Mouse (Mus musculus): ENCODE results near the gene Anxa7. TPM values are rescaled to one million over a fixed set of nuclear protein-coding genes. Genes with fewer than 3 reads are reported as not detected.

The Anxa7 gene
- polyA plus RNA-seq, 1 experiment from 2014 or later: 11.6 TPM

- H3K27me3 ChIP-seq (ENCODE audit: control insufficient read depth, insufficient read depth, low read length): no peaks in the 10 kb centered on the region
- no peaks in the 10 kb centered on the region for H3K9me3 ChIP-seq (ENCODE audit: control insufficient read depth, low read length)
- ATAC-seq (ENCODE audit: low FRiP score, low TSS enrichment) (peak; percentile 55; the same call in 1 of the 2 replicates), DNase-seq (peak; percentile 83)
- no peaks in the 10 kb centered on the region for H3K36me3 ChIP-seq (ENCODE audit: control insufficient read depth, insufficient read depth, low read length)
- peak within 1 kb of the TSS; percentile 45 for H3K9ac ChIP-seq (replicated peaks; ENCODE audit: low read length)
- H3K4me3 ChIP-seq (replicated peaks; ENCODE audit: low read depth, low read length): peak within 1 kb of the TSS; percentile 34
- no peaks in the 10 kb centered on the region for H3K4me1 ChIP-seq (ENCODE audit: control insufficient read depth, insufficient read depth, low read length)
- peak within 1 kb of the TSS; percentile 65 for H3K4me2 ChIP-seq (ENCODE audit: low read length)
- WGBS: 3% methylated on average over 15 of the region's 15 CpGs
- H3K27ac ChIP-seq (replicated peaks; ENCODE audit: low read depth, low read length): 0 out of 2 replicates have a peak within 1 kb of the TSS, but pooled peaks have one; percentile 20
Measured at GRCm38 (mm10) chr14:20451765-20452331, 28.1 kb downstream of the Anxa7 start, which contains the start of gene Cfap70. Cfap70 (minus strand) TSS chr14:20452226.

GRCm38 (mm10) chr14:20451302-20451701 lies 28.6 kb downstream of the Anxa7 start:
- DNase-seq: peak; percentile 3
- Histone ChIP-seq H3K36me3 (ENCODE audit: control insufficient read depth, insufficient read depth, low read length) (no peaks in the 10 kb centered on the region), H3K9ac (replicated peaks; ENCODE audit: low read length) (peak overlapping the region; percentile 45), H3K4me1 (ENCODE audit: control insufficient read depth, insufficient read depth, low read length) (no peaks in the 10 kb centered on the region), H3K4me3 (replicated peaks; ENCODE audit: low read depth, low read length) (peak overlapping the region; percentile 34), H3K9me3 (ENCODE audit: control insufficient read depth, low read length) (no peaks in the 10 kb centered on the region), H3K4me2 (ENCODE audit: low read length) (peak overlapping the region; percentile 65), H3K27me3 (ENCODE audit: control insufficient read depth, insufficient read depth, low read length) (no peaks in the 10 kb centered on the region), H3K27ac (replicated peaks; ENCODE audit: low read depth, low read length) (0 out of 2 replicates have a peak overlapping the region, but pooled peaks have one; percentile 20)
- WGBS: 19% methylated on average over 2 of the region's 2 CpGs
- no peak for ATAC-seq (ENCODE audit: low FRiP score, low TSS enrichment)

GRCm38 (mm10) chr14:20447209-20447608 lies 32.7 kb downstream of the Anxa7 start:
- Histone ChIP-seq H3K9ac (replicated peaks; ENCODE audit: low read length) (no peak overlapping the region), H3K4me1 (ENCODE audit: control insufficient read depth, insufficient read depth, low read length) (no peaks in the 10 kb centered on the region), H3K9me3 (ENCODE audit: control insufficient read depth, low read length) (no peaks in the 10 kb centered on the region), H3K36me3 (ENCODE audit: control insufficient read depth, insufficient read depth, low read length) (no peaks in the 10 kb centered on the region), H3K27ac (replicated peaks; ENCODE audit: low read depth, low read length) (no peak overlapping the region), H3K4me3 (replicated peaks; ENCODE audit: low read depth, low read length) (no peak overlapping the region), H3K27me3 (ENCODE audit: control insufficient read depth, insufficient read depth, low read length) (no peaks in the 10 kb centered on the region), H3K4me2 (ENCODE audit: low read length) (no peak overlapping the region)
- WGBS: 61% methylated on average over 12 of the region's 12 CpGs
- ATAC-seq (ENCODE audit: low FRiP score, low TSS enrichment): no peak
- no peak for DNase-seq

GRCm38 (mm10) chr14:20442252-20442651 lies 37.7 kb downstream of the Anxa7 start:
- Histone ChIP-seq H3K9me3 (ENCODE audit: control insufficient read depth, low read length) (no peaks in the 10 kb centered on the region), H3K4me2 (ENCODE audit: low read length) (peak overlapping the region; percentile 15; the same call in 1 of the 2 replicates), H3K9ac (replicated peaks; ENCODE audit: low read length) (no peak overlapping the region), H3K27ac (replicated peaks; ENCODE audit: low read depth, low read length) (no peak overlapping the region), H3K4me3 (replicated peaks; ENCODE audit: low read depth, low read length) (no peak overlapping the region), H3K4me1 (ENCODE audit: control insufficient read depth, insufficient read depth, low read length) (no peaks in the 10 kb centered on the region), H3K36me3 (ENCODE audit: control insufficient read depth, insufficient read depth, low read length) (no peaks in the 10 kb centered on the region), H3K27me3 (ENCODE audit: control insufficient read depth, insufficient read depth, low read length) (no peaks in the 10 kb centered on the region)
- WGBS: 35% methylated on average over 17 of the region's 17 CpGs
- ATAC-seq (ENCODE audit: low FRiP score, low TSS enrichment) (no peak), DNase-seq (peak; percentile 14)

- no peak overlapping the region for H3K27ac ChIP-seq (replicated peaks; ENCODE audit: low read depth, low read length)
- WGBS: 77% methylated on average over 6 of the region's 6 CpGs
Measured at GRCm38 (mm10) chr14:20436976-20437375, 43.0 kb downstream of the Anxa7 start.

DNA sequence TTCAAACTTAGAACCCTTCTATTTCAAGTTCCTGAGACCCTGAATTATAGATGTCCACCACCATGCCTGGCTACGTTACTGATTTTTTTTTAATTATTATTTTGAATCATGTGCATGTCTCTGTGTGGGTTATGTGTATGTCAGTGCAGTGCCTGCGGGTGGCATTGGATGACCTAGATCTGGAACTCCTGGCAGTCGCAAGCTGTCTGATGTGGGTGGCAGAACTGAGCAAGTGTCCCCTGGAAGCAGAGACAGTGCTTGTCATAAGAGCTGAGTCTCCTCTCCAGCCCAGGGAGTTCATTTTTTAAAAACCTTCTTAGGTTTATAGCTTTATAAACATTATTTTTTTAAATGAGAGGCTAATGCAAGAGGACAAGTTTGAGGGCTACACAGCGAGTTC lies 47.5 kb downstream of the Anxa7 start:
- no peaks in the 10 kb centered on the region for H3K27me3 ChIP-seq (ENCODE audit: control insufficient read depth, insufficient read depth, low read length)
- no peak overlapping the region for H3K4me2 ChIP-seq (ENCODE audit: low read length)
- H3K9ac ChIP-seq (replicated peaks; ENCODE audit: low read length): no peak overlapping the region
- 90% methylated on average over 4 of the region's 4 CpGs for WGBS
- H3K4me3 ChIP-seq (replicated peaks; ENCODE audit: low read depth, low read length): no peak overlapping the region
- ATAC-seq (ENCODE audit: low FRiP score, low TSS enrichment) (no peak), DNase-seq (no peak)
- H3K27ac ChIP-seq (replicated peaks; ENCODE audit: low read depth, low read length): no peak overlapping the region
- no peaks in the 10 kb centered on the region for H3K36me3 ChIP-seq (ENCODE audit: control insufficient read depth, insufficient read depth, low read length)
- H3K4me1 ChIP-seq (ENCODE audit: control insufficient read depth, insufficient read depth, low read length): no peaks in the 10 kb centered on the region
- H3K9me3 ChIP-seq (ENCODE audit: control insufficient read depth, low read length): no peaks in the 10 kb centered on the region

More at GRCm38 (mm10) chr14:20436976-20437375, 43.0 kb downstream of the Anxa7 start:
- Histone ChIP-seq H3K4me2 (ENCODE audit: low read length) (no peak overlapping the region), H3K36me3 (ENCODE audit: control insufficient read depth, insufficient read depth, low read length) (no peaks in the 10 kb centered on the region), H3K9ac (replicated peaks; ENCODE audit: low read length) (no peak overlapping the region), H3K4me1 (ENCODE audit: control insufficient read depth, insufficient read depth, low read length) (no peaks in the 10 kb centered on the region), H3K27me3 (ENCODE audit: control insufficient read depth, insufficient read depth, low read length) (no peaks in the 10 kb centered on the region), H3K9me3 (ENCODE audit: control insufficient read depth, low read length) (no peaks in the 10 kb centered on the region), H3K4me3 (replicated peaks; ENCODE audit: low read depth, low read length) (no peak overlapping the region)
- no peak for ATAC-seq (ENCODE audit: low FRiP score, low TSS enrichment)
- DNase-seq: no peak

DNA sequence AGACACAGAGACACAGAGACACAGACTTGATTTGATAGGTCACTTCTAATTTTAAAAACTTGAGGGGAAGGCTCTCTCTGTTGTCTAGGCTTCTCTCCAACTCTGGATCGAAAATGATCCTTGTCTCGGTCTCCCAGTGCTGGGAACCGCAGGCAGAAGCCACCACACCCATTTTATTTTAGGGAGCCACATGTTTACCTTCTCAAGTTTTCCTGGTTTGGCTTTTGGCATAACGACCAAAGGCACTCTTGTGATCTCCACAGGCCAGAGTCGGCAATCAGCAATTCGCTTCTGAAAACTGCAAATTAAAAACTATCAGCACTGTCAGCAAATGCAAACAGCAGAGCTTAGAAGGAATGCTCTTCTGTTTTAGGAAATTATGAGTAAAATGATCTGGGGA lies 48.2 kb downstream of the Anxa7 start:
- ATAC-seq (ENCODE audit: low FRiP score, low TSS enrichment) (no peak), DNase-seq (no peak)
- WGBS: 85% methylated on average over 6 of the region's 6 CpGs
- H3K4me2 ChIP-seq (ENCODE audit: low read length): no peak overlapping the region
- no peak overlapping the region for H3K4me3 ChIP-seq (replicated peaks; ENCODE audit: low read depth, low read length)
- no peak overlapping the region for H3K9ac ChIP-seq (replicated peaks; ENCODE audit: low read length)
- H3K4me1 ChIP-seq (ENCODE audit: control insufficient read depth, insufficient read depth, low read length): no peaks in the 10 kb centered on the region
- no peak overlapping the region for H3K27ac ChIP-seq (replicated peaks; ENCODE audit: low read depth, low read length)
- H3K27me3 ChIP-seq (ENCODE audit: control insufficient read depth, insufficient read depth, low read length): no peaks in the 10 kb centered on the region
- no peaks in the 10 kb centered on the region for H3K9me3 ChIP-seq (ENCODE audit: control insufficient read depth, low read length)
- no peaks in the 10 kb centered on the region for H3K36me3 ChIP-seq (ENCODE audit: control insufficient read depth, insufficient read depth, low read length)

- H3K4me1 ChIP-seq (ENCODE audit: control insufficient read depth, insufficient read depth, low read length): no peaks in the 10 kb centered on the region
- H3K4me2 ChIP-seq (ENCODE audit: low read length): no peak overlapping the region
- H3K27me3 ChIP-seq (ENCODE audit: control insufficient read depth, insufficient read depth, low read length): no peaks in the 10 kb centered on the region
- no peak overlapping the region for H3K9ac ChIP-seq (replicated peaks; ENCODE audit: low read length)
- H3K36me3 ChIP-seq (ENCODE audit: control insufficient read depth, insufficient read depth, low read length): no peaks in the 10 kb centered on the region
- H3K4me3 ChIP-seq (replicated peaks; ENCODE audit: low read depth, low read length): no peak overlapping the region
- ATAC-seq (ENCODE audit: low FRiP score, low TSS enrichment): no peak
- DNase-seq: no peak
- H3K27ac ChIP-seq (replicated peaks; ENCODE audit: low read depth, low read length): no peak overlapping the region
- 73% methylated on average over 1 of the region's 1 CpGs for WGBS
- no peaks in the 10 kb centered on the region for H3K9me3 ChIP-seq (ENCODE audit: control insufficient read depth, low read length)
Measured at GRCm38 (mm10) chr14:20429833-20430232, 50.1 kb downstream of the Anxa7 start.

DNA sequence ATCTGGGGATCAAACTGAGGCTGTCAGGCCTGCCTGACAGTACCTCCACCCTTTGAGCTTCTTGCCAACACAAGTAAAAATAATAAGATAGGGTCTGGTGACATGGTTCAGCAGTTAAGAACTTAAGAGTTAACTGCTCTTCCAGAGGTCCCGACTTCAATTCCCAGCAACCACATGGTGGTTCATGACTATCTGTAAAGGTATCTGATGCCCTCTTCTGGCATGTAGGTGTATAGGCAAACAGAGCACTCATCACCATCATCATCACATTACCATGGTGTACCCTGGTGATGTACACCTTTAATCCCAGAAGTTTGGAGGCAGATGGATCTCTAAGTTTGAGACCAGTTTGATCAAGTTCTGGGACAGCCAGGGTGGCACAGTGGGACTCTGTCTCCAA lies 51.3 kb downstream of the Anxa7 start:
- H3K9ac ChIP-seq (replicated peaks; ENCODE audit: low read length): no peak overlapping the region
- H3K4me1 ChIP-seq (ENCODE audit: control insufficient read depth, insufficient read depth, low read length): no peaks in the 10 kb centered on the region
- 29% methylated on average over 1 of the region's 1 CpGs for WGBS
- H3K4me3 ChIP-seq (replicated peaks; ENCODE audit: low read depth, low read length): no peak overlapping the region
- DNase-seq: no peak
- no peak overlapping the region for H3K4me2 ChIP-seq (ENCODE audit: low read length)
- no peaks in the 10 kb centered on the region for H3K36me3 ChIP-seq (ENCODE audit: control insufficient read depth, insufficient read depth, low read length)
- H3K9me3 ChIP-seq (ENCODE audit: control insufficient read depth, low read length): no peaks in the 10 kb centered on the region
- no peak for ATAC-seq (ENCODE audit: low FRiP score, low TSS enrichment)
- H3K27ac ChIP-seq (replicated peaks; ENCODE audit: low read depth, low read length): no peak overlapping the region
- no peaks in the 10 kb centered on the region for H3K27me3 ChIP-seq (ENCODE audit: control insufficient read depth, insufficient read depth, low read length)

Measured in midbrain, embryonic 14.5 days (tissue).